Mouse (Mus musculus): ENCODE measurements around the gene Rpp21.

Rpp21 gene

GRCm38 (mm10) chr17:36257969-36258368 is at the start of gene Rpp21:
Gene Rpp21 (minus strand): TSS chr17:36258069.
- no peak for DNase-seq (ENCODE audit: low spot score in 2 of 2)

DNA sequence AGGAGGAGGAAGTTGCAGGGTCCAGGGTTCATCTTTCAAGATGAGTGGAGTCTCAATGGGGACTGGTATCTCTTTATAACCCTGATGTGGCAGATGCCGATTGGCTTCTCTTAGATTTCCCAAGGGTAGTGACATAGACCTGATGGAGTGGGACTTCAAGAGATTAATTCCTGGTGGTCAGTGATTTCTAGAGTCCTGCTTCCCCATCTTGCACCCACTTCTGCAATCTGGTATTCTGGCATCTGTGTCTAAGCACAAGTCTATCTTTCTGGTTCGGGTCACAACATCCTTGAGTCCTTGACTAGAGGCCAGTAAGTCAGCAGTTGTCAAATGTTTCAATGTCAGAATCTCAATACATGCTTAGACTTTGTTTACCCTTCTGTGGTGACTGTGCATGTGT is 28.5 kb upstream of the Rpp21 start, which contains the start of gene H2-M10.2:
TSS of gene H2-M10.2 (minus strand) at position 101 of the 400 bp plus-strand sequence.
- peak in 1 of 2 experiments; percentile 6 for DNase-seq (ENCODE audit: low spot score in 2 of 2)

DNA sequence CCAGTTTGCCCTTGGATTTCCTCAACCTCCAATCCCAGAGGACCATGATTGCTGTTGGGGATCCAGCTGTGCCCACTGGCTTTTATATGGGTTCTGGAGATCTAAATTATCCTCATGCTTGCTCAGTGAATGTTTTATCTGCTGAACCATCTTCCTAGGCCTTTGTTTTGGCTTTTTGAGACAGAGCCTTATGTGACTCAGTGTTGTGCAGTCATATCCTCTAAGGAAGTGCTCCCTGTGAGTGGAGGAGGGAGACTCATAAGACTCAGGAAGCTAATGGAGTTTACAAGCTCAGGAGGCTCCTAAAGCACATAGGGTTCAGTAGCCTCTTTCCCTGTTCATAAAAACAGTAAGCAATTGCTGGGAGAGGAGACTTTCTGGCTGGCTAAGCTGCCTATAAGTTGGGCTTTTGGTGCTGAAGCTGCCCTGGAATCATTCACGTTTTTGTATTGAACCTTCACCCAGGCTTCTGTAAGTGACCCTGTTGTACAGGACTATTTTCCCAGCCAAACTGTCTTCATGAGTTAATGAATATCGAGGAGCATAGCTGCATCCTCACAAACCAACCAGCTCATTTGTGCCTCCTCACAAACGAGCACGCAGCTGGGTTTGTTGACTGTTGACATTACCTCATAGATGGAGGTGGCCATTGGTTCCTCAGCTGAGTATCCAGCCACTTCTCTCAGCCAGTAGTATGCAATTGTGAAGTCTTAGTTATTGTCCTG is 23.8 kb upstream of the Rpp21 start:
- DNase-seq (ENCODE audit: low spot score in 2 of 2): peak in 1 of 2 experiments; percentile 4

DNA sequence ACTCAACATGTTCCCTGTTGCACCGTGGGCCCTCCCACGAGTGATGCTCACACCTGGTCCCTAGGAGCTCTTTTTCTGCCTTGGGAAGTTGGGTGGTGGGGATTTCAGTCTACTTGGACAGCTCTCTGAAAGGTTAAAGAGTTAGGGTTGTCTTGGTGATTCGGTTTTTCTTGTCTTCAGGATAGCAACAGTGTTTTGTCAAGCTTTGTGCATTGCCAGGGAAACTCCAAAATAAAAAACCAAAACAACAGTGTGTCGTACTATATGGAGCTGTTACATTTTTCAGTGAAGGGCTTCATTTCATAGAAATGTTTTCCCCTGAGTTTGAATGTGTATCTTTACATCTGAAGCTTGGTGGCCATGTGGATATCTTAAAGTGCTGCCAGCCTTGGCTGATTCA is 16.9 kb upstream of the Rpp21 start:
- DNase-seq (ENCODE audit: low spot score in 2 of 2): no peak

- no peak for DNase-seq (ENCODE audit: low spot score in 2 of 2)
Measured at GRCm38 (mm10) chr17:36273796-36274195, 15.9 kb upstream of the Rpp21 start.

DNA sequence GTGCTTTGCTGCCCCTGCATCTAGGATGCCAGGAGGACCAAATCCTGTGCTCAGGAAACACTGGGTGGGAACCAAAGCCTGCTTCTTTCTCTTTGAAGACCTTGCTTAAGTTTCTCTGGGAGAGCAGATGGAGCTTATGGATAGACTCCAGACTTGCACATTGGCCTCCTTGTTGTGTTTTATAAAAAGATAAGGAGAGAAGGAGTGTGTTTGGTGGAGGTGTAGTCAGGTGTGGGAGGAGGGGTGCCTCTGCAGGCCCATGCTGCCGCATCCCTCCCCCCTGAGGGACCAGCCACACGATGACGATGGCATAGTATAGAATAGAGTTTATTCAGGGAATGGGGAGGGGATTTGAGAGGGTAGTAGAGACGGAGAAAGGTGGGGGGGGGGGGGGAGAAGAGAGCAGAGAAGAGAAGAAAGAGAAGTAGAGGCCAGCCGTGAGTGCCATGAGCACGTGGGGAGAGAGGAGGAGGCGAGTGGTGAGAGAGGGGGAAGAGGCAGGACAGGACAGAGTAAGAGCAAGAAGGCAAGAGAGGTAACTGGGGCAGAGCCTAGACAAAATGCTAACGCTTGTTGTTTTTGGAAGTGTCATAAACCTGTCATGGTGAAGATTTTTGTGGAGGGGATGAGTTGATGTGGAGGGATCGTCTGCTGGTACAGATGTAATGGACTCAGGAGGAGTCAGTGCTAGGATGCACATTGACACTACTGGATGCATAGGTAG is 14.9 kb upstream of the Rpp21 start:
- DNase-seq (ENCODE audit: low spot score in 2 of 2): no peak

DNA sequence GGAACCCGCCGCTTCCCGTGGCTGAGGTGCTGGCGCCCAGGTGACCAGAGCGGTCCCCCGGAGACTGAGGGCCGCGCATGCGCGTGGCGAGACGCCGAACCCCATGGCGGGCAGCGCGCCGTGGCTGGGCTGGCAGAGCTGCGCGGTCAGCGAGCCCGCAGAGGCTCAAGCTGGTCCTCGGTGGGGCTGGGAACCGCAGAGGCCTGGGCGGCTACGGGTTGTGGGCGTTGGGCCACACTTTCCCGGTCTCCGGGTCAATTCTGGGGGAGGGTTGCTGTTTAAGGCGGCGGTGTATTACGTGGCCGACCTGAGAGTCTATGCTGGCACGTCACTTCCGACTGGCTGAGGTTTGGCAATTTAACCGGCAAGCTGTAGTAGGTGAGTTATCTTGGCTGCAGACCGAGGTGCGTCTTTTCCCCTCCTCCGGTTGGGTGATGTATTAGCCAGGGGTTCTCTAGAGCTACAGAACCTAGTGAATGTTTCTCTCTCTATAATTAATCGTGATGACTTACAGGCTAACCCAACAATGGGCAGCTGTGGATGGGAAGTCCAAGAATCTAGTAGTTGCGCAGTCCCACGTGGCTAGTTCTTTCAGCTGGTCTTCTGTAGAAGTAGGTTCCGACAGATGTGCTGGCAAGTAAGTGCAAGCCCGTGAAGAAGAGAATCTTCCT is 13.9 kb upstream of the Rpp21 start, which contains the start of gene Trim39:
TSS of gene Trim39 (minus strand) at position 662 of the 671 bp plus-strand sequence.
- peak in 1 of 2 experiments; percentile 81 for DNase-seq (ENCODE audit: low spot score in 2 of 2)

- DNase-seq (ENCODE audit: low spot score in 2 of 2): peak; percentile 85
Measured at GRCm38 (mm10) chr17:36270956-36271585, 13.2 kb upstream of the Rpp21 start.

DNA sequence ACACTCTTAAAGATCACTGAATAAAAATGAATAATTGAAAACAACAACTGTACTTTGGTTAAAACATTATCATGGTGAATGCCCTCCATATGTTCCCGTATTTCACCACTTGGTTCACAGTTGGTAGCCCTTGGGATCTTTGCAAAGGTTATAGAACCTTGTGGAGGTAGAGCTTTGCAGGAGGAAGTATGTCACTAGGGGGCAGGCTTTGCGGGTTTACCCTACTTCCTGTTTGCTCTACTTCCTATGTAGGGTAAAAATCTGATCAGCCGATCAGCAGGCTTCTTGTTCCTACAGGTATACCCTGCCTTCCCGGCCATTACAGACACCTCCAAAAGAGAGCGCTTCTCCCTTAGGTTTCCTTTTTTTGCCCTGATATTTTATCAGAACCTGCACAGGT is 8.0 kb upstream of the Rpp21 start:
- DNase-seq (ENCODE audit: low spot score in 2 of 2): no peak

DNA sequence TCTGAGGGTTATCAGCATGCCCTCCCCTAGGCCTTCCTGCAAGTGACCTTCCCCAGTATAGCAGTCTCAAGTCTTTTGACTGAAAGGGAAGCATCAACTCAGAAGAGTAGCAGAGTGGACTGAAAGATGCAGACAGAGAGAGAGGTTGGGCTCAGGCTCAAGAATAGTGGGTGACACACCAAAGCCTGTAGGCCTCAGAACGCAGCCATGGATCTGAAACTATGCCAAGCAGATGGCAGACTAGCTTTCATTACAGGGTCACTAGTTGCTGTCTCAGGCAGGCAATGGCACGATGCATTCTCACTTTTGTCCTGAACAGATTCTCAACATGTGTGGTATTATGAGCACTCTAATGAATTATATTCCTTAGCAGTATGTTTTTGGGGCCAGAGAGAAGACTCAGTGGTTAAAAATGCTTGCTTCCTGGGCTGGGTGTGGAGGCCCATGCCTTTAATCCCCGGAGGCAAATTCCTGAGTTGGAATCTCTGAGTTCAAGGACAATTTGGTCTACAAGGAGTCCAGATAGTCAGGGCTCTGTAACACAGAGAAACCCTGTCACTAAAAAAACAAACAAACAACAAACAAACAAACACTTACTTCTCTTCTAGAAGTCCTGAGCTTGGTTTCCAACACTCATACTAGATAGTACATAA is 6.5 kb upstream of the Rpp21 start:
- DNase-seq (ENCODE audit: low spot score in 2 of 2): no peak

DNA sequence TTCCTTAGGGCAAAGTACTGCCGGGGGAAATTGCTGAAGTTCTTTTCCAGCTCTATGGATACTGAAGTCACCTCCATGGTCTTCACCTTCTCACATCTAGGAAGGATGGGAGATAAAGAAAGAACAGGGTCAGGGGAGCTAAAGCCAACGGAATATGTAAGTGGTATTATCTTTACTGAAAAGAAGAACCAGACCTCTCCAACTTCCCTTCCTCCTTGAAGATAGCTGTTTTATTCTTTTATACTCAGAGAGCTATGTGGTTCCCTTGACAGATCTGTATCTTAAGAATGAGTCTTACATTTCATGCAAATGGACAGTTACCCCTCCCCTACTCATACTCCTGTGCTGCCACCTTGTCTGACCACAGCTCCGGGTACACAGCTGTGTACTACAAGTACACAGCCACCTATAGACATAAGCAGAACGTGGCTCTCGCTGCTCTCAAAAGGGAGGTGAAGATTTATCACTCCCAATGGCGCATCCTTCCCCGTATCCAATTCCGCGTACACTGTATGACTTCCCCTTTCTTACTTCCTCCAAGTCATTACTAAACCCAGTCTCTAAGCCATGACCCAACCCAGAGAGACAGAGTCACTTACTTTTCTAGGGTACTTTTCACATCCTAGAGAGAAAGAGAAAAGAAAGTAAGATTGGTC is 3.8 kb upstream of the Rpp21 start:
- DNase-seq (ENCODE audit: low spot score in 2 of 2): no peak

- DNase-seq (ENCODE audit: low spot score in 2 of 2): peak; percentile 67 to 72
Measured at GRCm38 (mm10) chr17:36257241-36257947, 475 bp downstream of the Rpp21 start.

DNA sequence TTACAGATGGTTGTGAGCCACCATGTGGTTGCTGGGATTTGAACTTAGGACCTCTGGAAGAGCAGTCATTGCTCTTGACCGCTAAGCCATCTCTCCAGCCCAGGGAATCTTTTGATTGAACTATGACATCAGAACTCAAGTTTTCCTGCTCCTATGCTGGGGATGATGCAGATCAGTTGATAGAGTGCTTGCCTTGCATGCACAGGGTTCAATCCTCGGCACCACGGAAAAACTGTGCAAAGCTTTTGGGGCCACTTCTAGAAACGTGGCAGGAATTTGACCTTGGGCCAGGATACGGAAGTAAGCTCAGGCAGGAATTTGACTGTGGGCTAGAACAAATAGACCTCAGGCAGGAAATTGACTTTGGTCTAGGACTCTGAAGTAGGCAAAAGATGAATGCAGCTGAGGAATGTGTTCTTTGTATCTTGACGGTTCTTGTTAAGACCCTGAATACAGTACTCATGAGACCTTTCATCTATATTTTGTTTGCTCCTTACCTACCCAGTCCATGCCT is 4.7 kb downstream of the Rpp21 start:
- no peak for DNase-seq (ENCODE audit: low spot score in 2 of 2)

DNA sequence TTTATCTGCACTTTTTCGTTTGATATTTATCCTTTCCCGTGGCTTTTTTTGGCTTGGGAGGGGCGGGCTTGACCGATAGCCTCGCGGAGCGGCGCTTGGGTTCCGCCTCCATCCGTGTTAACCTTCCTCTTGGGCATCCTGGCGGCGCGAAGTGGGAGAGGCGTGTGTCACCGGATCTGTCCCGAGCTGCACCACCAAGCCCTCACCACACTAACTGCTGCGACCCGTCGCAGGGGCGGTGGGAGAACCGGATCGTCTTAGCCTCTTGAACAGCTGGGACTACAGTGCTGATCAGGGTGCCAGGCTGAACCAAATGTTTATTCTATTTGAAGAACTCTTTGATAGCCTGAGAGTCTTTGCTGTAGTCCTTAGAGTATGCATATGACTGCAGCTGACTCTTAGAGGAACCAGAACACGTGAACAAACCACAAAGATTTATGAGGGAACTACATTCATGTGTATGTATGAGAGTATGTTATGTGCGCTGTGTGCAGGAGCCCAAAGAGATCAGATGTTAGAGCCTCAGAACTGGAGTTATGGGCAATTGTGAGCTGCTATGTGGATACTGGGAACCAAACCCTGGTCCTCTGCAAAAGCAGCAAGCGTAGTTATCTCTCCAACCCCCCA is 5.5 kb downstream of the Rpp21 start:
- DNase-seq (ENCODE audit: low spot score in 2 of 2): no peak

GRCm38 (mm10) chr17:36248886-36249285 is 9.0 kb downstream of the Rpp21 start:
- no peak for DNase-seq (ENCODE audit: low spot score in 2 of 2)

DNA sequence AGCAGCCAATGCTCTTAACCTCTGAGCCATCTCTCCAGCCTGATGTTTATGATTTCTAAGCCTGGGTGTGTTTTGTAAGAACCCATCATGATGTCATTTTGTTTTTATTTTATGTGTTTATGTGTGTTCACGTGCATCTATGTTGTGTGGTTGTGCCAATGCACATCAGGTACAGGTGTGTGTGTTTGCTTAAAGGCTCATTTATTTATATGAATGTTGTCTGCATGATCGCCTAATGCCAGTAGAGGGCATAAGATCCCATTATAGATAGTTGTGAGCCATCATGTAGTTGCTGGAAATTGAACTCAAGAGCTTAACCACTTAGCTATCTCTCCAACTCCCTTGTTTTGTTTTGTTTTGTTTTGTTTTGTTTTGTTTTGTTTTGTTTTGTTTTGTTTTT is 12.1 kb downstream of the Rpp21 start:
- no peak for DNase-seq (ENCODE audit: low spot score in 2 of 2)

DNA sequence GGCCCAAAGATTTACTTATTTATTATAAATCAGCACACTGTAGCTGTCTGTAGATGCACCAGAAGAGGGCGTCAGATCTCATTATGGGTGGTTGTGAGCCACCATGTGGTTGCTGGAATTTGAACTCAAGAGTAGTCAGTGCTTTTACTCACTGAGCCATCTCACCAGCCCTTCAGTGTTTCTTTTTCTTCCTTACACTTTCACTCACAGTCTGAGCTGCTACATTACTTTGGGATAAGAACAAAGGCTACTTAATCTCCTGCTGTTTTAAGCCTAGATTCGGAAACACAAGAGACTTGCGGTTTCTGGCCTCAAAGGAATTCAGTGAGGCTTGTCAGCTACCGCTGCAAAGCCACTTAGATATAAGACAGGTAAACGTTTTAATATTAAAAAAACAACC is 13.8 kb downstream of the Rpp21 start:
- no peak for DNase-seq (ENCODE audit: low spot score in 2 of 2)

DNA sequence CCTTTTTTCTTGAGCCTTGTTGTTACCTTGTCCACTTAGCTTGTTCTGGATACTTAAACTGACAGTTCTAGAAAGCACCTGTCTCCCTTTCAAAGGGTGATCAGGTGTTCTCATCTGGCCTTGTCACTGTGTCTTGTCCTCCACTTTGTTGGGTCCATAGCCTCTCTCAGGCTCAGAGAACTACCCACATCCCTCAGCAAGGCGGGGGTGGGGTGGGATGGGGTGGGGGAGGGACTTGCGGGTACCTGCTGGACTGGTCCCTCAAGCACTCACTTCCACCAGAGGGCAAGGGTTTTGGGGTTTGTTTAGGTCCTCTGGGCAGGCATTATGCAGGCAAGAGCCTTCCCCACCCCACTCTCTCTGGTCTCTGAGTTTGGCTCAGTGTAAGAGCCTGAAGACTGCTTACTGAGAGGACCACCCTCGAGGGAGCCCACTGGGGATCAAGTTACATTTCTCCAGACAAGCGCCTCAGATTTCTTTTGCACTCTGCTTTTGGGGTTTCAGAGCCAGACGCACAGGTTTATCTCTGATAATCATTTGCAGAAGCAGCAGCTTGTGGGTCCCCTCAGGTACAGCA is 17.1 kb downstream of the Rpp21 start:
- no peak for DNase-seq (ENCODE audit: low spot score in 2 of 2)

GRCm38 (mm10) chr17:36237321-36237921 is 20.4 kb downstream of the Rpp21 start:
- DNase-seq (ENCODE audit: low spot score in 2 of 2): no peak
